Mouse (Mus musculus) gastrocnemius, adult 8-10 months (tissue): ENCODE results near the gene Nrip2. TPM values are rescaled to one million over a fixed set of nuclear protein-coding genes. Genes with fewer than 3 reads are reported as not detected.
"Not testable (repeated sequence)": the region's sequence is repeated elsewhere in the genome, so short reads cannot be mapped to it uniquely, and the experiment has no call there.

Source experiments
- DNase-seq, 2 experiments: peaks; one replicate each; pipeline ENCODE4 v3.0.0; 2022; ENCODE audit warnings: low spot score in 2 of 2
- total RNA-seq, 4 experiments: library from RNA; stranded (reverse); gene quantifications; 2 replicates each; pipeline ENCODE4 v1.2.4; 2022

The Nrip2 gene
- total RNA-seq = 1 to 10 TPM in 3 of 4 experiments, under 1 TPM in 1; 0.63 to 2.0 (median 1.3) TPM

- no peak for DNase-seq
Measured at GRCm38 (mm10) chr6:128398996-128399395, at the start of gene Nrip2. Nrip2 (plus strand) TSS chr6:128399296.

DNA sequence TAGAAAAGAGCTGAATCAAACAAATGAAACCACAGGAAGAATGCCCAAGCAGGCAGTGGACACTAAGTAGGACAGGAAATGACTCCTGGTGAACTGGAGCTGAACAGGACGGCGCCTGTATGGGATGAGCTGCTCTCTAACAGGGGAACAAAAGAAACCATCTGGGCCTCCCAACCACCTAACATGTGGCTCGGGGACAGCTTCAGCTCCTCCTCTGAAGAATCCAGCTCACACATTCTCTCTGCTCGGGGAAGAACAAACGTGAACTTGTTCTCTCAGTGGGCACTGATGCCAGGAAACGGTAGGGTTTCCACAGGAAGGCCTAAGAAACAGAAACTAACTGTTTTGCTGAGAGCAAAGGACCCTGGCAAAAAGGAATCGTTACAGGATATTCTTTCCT lies 49.4 kb upstream of the Nrip2 start:
- no peak for DNase-seq

DNA sequence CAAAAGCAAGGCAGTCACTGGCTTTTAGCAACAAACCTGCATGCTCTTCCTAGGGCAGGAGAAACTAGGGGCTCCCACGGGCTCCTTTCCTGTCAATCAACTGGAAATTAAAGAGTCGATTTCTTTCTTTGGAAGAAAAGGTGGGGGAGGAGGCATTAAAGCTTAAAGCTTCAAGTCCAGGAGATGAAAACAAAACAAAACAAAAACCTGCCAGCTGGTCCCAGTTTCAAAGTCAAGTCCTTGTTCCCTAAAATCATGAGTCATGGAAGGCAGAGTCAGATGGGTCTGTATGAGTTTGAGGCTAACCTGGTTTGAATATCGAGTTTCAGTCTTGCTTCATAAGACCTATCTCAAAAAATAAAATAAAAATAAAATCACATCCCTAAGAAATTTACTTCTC lies 45.0 kb upstream of the Nrip2 start:
- no peak for DNase-seq

DNA sequence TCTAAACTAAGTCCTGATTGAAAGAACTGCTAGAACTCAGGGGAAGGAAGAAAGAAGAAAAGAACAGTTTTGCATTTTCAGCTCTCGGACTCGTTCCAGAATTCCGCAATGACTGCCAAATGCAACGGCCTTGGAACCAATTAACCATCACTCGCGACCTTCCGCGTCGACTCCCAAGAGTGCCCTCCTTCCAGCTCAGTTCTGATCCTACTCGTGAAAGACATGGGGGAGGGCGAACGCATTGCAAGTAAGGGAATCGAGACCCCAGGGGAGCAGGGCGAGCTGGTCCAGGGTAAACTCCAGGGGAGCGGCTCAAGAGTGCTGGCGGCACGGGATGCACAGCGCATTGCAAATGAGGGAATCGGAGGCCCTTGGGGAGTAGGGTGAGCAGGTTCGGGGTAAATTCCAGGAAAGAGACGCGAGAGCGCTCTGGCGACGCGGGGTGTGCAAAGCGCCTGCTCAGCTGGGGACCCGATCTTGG lies 43.9 kb upstream of the Nrip2 start:
- peak; percentile 17 to 20 for DNase-seq

DNA sequence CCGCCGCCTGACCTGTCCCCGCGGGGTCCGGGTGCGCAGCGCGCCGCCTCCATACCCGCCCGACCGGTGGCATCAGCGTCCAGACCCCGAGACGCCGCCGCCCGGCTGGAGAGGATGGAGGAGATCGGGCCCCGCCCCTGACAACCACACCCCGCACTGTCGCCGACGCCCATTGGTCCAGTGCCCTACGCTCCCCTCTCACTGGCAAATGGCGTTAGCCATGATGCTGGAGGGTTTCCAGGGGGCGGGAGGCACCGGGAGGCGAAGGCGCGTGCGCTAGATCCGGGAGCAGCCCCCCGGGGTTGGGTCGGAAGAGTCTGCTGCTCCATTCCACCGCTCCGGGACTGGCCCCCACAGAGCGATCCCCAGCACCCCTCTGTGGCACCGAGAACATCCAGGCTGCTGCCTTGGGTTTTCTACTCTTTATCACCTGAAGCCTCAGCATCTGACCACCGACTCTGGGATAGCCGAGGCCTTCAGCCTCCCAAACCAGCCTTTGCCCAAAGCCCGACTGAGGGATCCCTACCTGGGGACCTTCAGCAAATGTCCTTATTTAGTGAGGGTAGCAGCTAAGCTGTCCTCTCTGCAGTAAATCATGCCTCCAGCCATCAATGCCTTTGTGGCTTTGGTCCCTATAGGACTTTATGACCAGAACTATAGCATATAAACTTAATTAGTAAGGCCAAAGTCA lies 43.2 kb upstream of the Nrip2 start, which contains the start of gene Tulp3:
Tulp3 (minus strand) TSS at position 126 of the 691 bp plus-strand sequence.
- DNase-seq = peak; percentile 94 to 95

GRCm38 (mm10) chr6:128358999-128359398 lies 40.1 kb upstream of the Nrip2 start:
- DNase-seq = peak in 1 of 2 experiments; percentile 28

GRCm38 (mm10) chr6:128361901-128362300 lies 37.2 kb upstream of the Nrip2 start:
- DNase-seq = no peak

GRCm38 (mm10) chr6:128362381-128363006 lies 36.6 kb upstream of the Nrip2 start, which contains the start of the genes Rhno1 and Foxm1:
Rhno1 (minus strand) TSS chr6:128362911.
Foxm1 (plus strand) TSS chr6:128362967.
- peak; percentile 65 to 77 for DNase-seq

DNA sequence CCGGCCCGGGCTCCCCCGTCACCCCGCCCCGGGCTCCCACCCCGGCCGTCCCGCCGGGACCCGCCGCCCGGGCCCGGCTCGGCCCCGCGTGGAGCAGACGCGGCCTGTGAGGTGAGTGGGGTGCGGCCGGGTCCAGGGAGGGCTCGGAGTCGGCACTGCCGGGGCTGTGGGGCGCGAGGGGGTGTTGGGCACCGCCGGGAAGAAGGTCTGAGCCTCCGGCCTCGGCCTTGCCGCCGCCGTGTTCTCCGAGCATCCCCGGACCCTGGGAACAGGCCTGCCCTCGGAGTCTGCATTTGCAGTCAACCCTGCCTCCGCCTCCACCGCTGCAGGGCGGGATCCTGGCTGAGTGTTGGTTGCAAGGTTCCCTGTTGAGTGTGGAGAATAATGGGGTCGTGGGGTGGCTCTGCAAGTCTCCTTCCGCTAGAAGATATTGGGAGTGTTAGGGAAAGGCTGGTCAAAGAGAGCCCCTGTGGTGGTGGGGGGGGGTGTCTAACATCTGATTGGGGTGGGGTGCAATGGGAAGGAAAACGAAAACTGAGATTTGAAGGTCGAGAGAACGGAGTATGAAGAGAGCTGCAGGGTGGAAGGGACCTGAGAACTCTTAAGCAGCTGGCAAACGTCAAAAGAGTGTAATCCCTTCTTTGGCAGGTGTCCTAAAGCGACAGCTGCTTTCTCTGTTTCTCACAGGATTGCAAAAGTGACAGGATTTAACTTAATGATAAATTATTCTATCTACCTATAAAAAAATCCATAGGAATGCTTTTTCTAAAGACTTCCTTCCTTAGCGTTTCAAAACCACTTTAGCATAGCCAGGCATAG lies 35.9 kb upstream of the Nrip2 start:
- peak in 1 of 2 experiments; percentile 10 for DNase-seq

DNA sequence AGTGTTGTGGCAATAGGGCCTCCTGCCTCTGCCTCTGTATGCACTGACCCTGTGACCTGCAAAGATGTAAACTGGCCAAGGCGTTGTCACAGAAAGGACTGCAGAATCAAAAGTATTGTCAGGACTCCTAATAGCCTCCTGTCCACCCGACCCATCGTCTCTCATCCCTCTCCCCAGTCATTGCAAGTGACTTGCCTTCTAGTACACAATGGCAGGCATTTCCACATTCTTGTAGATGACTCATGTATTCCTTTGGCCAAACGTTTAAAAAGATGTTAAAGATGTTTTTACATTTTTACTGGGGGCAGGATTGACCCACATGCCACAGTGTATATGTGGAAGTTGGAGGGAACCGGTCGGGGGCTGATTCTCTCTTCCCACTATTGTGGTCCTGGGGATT lies 34.4 kb upstream of the Nrip2 start:
- no peak for DNase-seq

DNA sequence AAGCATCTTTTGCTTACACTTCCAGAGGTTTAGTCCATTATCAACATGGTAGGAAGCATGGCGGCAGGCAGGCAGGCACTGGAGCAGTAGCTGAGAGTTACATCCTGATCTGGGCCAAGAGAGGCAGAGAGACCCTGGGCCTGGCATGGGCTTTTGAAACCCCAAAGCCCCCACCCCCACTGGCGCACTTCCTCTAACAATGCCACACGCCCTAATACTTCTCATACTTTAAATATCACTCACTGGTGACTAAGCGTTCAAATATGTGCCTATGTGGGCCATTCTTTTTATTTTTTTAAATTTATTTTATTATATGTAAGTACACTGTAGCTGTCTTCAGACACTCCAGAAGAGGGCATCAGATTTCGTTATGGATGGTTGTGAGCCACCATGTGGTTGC lies 32.6 kb upstream of the Nrip2 start:
- DNase-seq = no peak

- no peak for DNase-seq
Measured at GRCm38 (mm10) chr6:128370040-128370439, 29.1 kb upstream of the Nrip2 start.

- DNase-seq = peak in 1 of 2 experiments; percentile 12
Measured at GRCm38 (mm10) chr6:128375192-128375591, 23.9 kb upstream of the Nrip2 start, which contains the start of the genes Tex52 and Gm44596. Tex52 (plus strand) TSS chr6:128375456. Gm44596 (plus strand) TSS chr6:128375503.

- no peak for DNase-seq
Measured at GRCm38 (mm10) chr6:128376371-128377085, 22.6 kb upstream of the Nrip2 start.

DNA sequence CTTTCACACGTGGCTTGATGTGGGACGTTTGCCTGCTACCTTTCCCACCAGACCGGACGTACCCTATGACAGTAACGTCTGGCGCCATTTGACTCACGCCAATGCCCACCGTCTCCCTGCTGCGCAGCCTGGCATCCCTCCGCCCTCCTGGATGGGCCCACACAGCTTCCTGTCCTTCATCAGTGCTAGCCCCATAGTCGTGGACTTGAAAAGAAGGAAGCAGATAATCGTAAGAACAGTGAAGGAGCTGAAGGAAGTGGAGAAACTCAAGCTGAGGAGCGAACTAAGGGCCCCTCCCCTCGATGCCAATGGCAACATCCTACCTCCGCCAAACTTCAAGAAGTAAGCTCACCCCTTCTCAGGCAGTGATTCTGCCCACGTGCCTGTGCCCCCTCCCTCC lies 19.5 kb upstream of the Nrip2 start:
- DNase-seq = no peak

GRCm38 (mm10) chr6:128380594-128381167 lies 18.4 kb upstream of the Nrip2 start:
- not testable (repeated sequence) for DNase-seq

GRCm38 (mm10) chr6:128381254-128381653 lies 17.8 kb upstream of the Nrip2 start:
- DNase-seq = no peak

- DNase-seq = no peak
Measured at GRCm38 (mm10) chr6:128383752-128384151, 15.3 kb upstream of the Nrip2 start.

GRCm38 (mm10) chr6:128385026-128385425 lies 14.1 kb upstream of the Nrip2 start:
- DNase-seq = no peak

- no peak for DNase-seq
Measured at GRCm38 (mm10) chr6:128389185-128389584, 9.9 kb upstream of the Nrip2 start.

- DNase-seq = no peak
Measured at GRCm38 (mm10) chr6:128390683-128391082, 8.4 kb upstream of the Nrip2 start.
